Mouse (Mus musculus) small intestine, adult 2 months (tissue): ENCODE measurements around the gene Sp6.

Source experiments
- CTCF ChIP-seq: fragments of 200-500 bp; IDR thresholded peaks from 2 replicates; pipeline ENCODE4 v1.5.1; 2012; ENCODE audit warnings: low read depth, mild to moderate bottlenecking, control low read depth, inconsistent platforms, low read length, moderate library complexity, mixed read lengths; ENCODE audit not compliant: insufficient replicate concordance, insufficient read length; ENCODE audit errors: extremely low read depth
- POLR2A ChIP-seq: fragments of 200-500 bp; IDR thresholded peaks from 2 replicates; pipeline ENCODE4 v1.6.1; 2012; ENCODE audit warnings: low read depth, mild to moderate bottlenecking, control low read depth, inconsistent platforms, low read length, moderate library complexity

DNA sequence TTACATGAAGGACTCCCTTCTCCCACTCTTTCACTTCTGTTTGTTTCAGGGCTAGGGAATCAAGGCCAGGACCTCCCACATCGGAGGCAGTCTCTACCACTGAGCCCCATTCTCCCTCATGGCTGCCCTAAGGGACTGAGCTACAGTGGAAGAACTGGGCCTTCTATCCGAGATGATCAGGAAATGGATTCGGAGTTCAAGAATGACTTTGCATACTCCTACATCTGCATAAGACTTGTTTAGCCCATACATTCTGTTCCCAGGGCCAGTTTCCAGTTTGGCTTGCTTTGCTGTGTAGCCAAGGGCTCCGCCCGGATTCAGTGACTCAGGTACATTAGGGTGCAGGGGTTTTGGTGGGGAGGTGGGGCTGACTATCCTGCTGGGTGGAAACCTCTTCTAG is 33.2 kb upstream of the Sp6 start:
- no peak for TF ChIP-seq CTCF
- TF ChIP-seq POLR2A = no peak
